Mouse (Mus musculus) hindbrain, embryonic 16.5 days (tissue): ENCODE data around the gene Tigd3. TPM values are rescaled to one million over a fixed set of nuclear protein-coding genes. Genes with fewer than 3 reads are reported as not detected.
A peak's percentile ranks its signal among the peaks of the same experiment; 100 is the strongest.

Experiments
- ATAC-seq: fragments of 200-750 bp; cut with Nextera tagmentation; 2 replicates; pipeline ENCODE4 v1.8.0; 2017; ENCODE audit warnings: moderate TSS enrichment, moderate library complexity
- H3K27ac ChIP-seq: fragments of 300-500 bp; sonication (generic); 2 replicates; pipeline ENCODE4 v1.5.1; 2014; ENCODE audit warnings: low read depth, mild to moderate bottlenecking, control low read depth, low read length, moderate library complexity
- H3K27me3 ChIP-seq: fragments of 300-500 bp; sonication (generic); replicated peaks from 2 replicates; pipeline ENCODE4 v1.6.1; 2014; ENCODE audit warnings: low read length; ENCODE audit not compliant: control insufficient read depth, insufficient read depth
- H3K36me3 ChIP-seq: fragments of 300-500 bp; sonication (generic); 2 replicates; pipeline ENCODE4 v1.6.1; 2014; ENCODE audit warnings: mild to moderate bottlenecking, low read length, moderate library complexity, mixed read lengths; ENCODE audit not compliant: control insufficient read depth, insufficient read depth
- H3K4me1 ChIP-seq: fragments of 300-500 bp; sonication (generic); 2 replicates; pipeline ENCODE4 v1.6.1; 2014; ENCODE audit warnings: low read depth, low read length; ENCODE audit not compliant: control insufficient read depth, insufficient read depth
- H3K4me2 ChIP-seq: fragments of 300-500 bp; sonication (generic); 2 replicates; pipeline ENCODE4 v1.6.1; 2014; ENCODE audit warnings: mild to moderate bottlenecking, low read length, control low read depth, moderate library complexity
- H3K4me3 ChIP-seq: fragments of 300-500 bp; sonication (generic); 2 replicates; pipeline ENCODE4 v1.5.1; 2014; ENCODE audit warnings: mild to moderate bottlenecking, low read length, control low read depth, moderate library complexity
- H3K9ac ChIP-seq: fragments of 300-500 bp; sonication (generic); 2 replicates; pipeline ENCODE4 v1.6.1; 2014; ENCODE audit warnings: low read depth, mild to moderate bottlenecking, control low read depth, low read length, moderate library complexity
- H3K9me3 ChIP-seq: fragments of 300-500 bp; sonication (generic); 2 replicates; pipeline ENCODE4 v1.6.1; 2014; ENCODE audit warnings: mild to moderate bottlenecking, low read length, moderate library complexity; ENCODE audit not compliant: control insufficient read depth
- WGBS: fragments of 180-500 bp; shearing (Covaris S2); extraction: QIAGEN DNeasy Blood & Tissue Kit; methylation state at CpG from one replicate; pipeline ENCODE4 v1.1.7; 2014; 5-methylcytosine and 5-hydroxymethylcytosine counted together
- polyA plus RNA-seq: library from polyadenylated mRNA; unstranded; fragments of >200 nt; fragmentation: Nextera tagmentation; extraction: Ambion mirVana; gene quantifications from 2 replicates; pipeline ENCODE4 v1.2.1, GENCODE M21; 2015

The Tigd3 gene
- polyA plus RNA-seq, 1 experiment from 2014 or later = 10.0 TPM

GRCm38 (mm10) chr19:5910221-5910620 is 16.3 kb upstream of the Tigd3 start:
- WGBS = 37% methylated on average over 6 of the region's 6 CpGs
- Histone ChIP-seq H3K9me3 (no peaks in the 10 kb centered on the region), H3K4me1 (peaks cover 30% of the 10 kb centered on the region), H3K9ac (peak overlapping the region; percentile 52), H3K27me3 (no peaks in the 10 kb centered on the region), H3K27ac (peak overlapping the region; percentile 52), H3K4me3 (no peak overlapping the region; the same call in 1 of the 2 replicates), H3K4me2 (peak overlapping the region; percentile 87), H3K36me3 (peaks cover 12% of the 10 kb centered on the region)
- peak; percentile 12; the same call in 1 of the 2 replicates for ATAC-seq

- Histone ChIP-seq H3K4me3 (no peak overlapping the region), H3K9me3 (no peaks in the 10 kb centered on the region), H3K4me1 (peaks cover 21% of the 10 kb centered on the region), H3K36me3 (peaks cover 41% of the 10 kb centered on the region), H3K9ac (no peak overlapping the region), H3K27ac (no peak overlapping the region), H3K4me2 (no peak overlapping the region), H3K27me3 (no peaks in the 10 kb centered on the region)
- WGBS = 93% methylated on average over 3 of the region's 3 CpGs
- no peak for ATAC-seq
Measured at GRCm38 (mm10) chr19:5907275-5907674, 13.3 kb upstream of the Tigd3 start.

- Histone ChIP-seq H3K4me1 (peaks cover 20% of the 10 kb centered on the region), H3K36me3 (peaks cover 12% of the 10 kb centered on the region), H3K27me3 (no peaks in the 10 kb centered on the region), H3K4me2 (peak overlapping the region; percentile 68), H3K9ac (peak overlapping the region; percentile 88), H3K9me3 (no peaks in the 10 kb centered on the region), H3K27ac (peak overlapping the region; percentile 79), H3K4me3 (peak overlapping the region; percentile 61)
- 11% methylated on average over 20 of the region's 31 CpGs for WGBS
- peak; percentile 0; the same call in 1 of the 2 replicates for ATAC-seq
Measured at GRCm38 (mm10) chr19:5893282-5894001, 507 bp downstream of the Tigd3 start.

- Histone ChIP-seq H3K4me2 (peak overlapping the region; percentile 68), H3K4me3 (peak overlapping the region; percentile 61), H3K27ac (no peak overlapping the region), H3K4me1 (peaks cover 20% of the 10 kb centered on the region), H3K9me3 (no peaks in the 10 kb centered on the region), H3K27me3 (no peaks in the 10 kb centered on the region), H3K9ac (peak overlapping the region; percentile 88; the same call in 1 of the 2 replicates), H3K36me3 (peaks cover 8% of the 10 kb centered on the region)
- no peak for ATAC-seq
- whole genome bisulfite sequencing = 86% methylated on average over 13 of the region's 13 CpGs
Measured at GRCm38 (mm10) chr19:5892735-5893134, 1.2 kb downstream of the Tigd3 start.

GRCm38 (mm10) chr19:5892262-5892661 is 1.7 kb downstream of the Tigd3 start:
- Histone ChIP-seq H3K36me3 (peaks cover 8% of the 10 kb centered on the region), H3K9me3 (no peaks in the 10 kb centered on the region), H3K27me3 (no peaks in the 10 kb centered on the region), H3K4me1 (peaks cover 20% of the 10 kb centered on the region), H3K9ac (no peak overlapping the region), H3K27ac (no peak overlapping the region), H3K4me3 (no peak overlapping the region), H3K4me2 (no peak overlapping the region; the same call in 1 of the 2 replicates)
- ATAC-seq = no peak
- 93% methylated on average over 7 of the region's 7 CpGs for WGBS

GRCm38 (mm10) chr19:5891521-5892258 is 2.3 kb downstream of the Tigd3 start:
- no peak overlapping the region for H3K4me2 ChIP-seq
- H3K9me3 ChIP-seq = no peaks in the 10 kb centered on the region
- H3K36me3 ChIP-seq = peaks cover 6% of the 10 kb centered on the region
- H3K4me3 ChIP-seq = no peak overlapping the region
- H3K9ac ChIP-seq = no peak overlapping the region
- no peaks in the 10 kb centered on the region for H3K27me3 ChIP-seq
- no peak for ATAC-seq
- no peak overlapping the region for H3K27ac ChIP-seq
- WGBS = 92% methylated on average over 12 of the region's 12 CpGs
- peaks cover 20% of the 10 kb centered on the region for H3K4me1 ChIP-seq

- no peak overlapping the region for H3K4me2 ChIP-seq
- ATAC-seq = no peak
- no peaks in the 10 kb centered on the region for H3K36me3 ChIP-seq
- no peak overlapping the region for H3K4me3 ChIP-seq
- WGBS = 71% methylated on average over 4 of the region's 4 CpGs
- no peak overlapping the region for H3K9ac ChIP-seq
- H3K27me3 ChIP-seq = no peaks in the 10 kb centered on the region
- H3K9me3 ChIP-seq = no peaks in the 10 kb centered on the region
- peaks cover 20% of the 10 kb centered on the region for H3K4me1 ChIP-seq
- no peak overlapping the region for H3K27ac ChIP-seq
Measured at GRCm38 (mm10) chr19:5889211-5889610, 4.7 kb downstream of the Tigd3 start.

GRCm38 (mm10) chr19:5887234-5887815 is 6.6 kb downstream of the Tigd3 start:
- Histone ChIP-seq H3K4me1 (peaks cover 9% of the 10 kb centered on the region), H3K4me3 (no peak overlapping the region), H3K4me2 (no peak overlapping the region), H3K36me3 (no peaks in the 10 kb centered on the region), H3K27me3 (no peaks in the 10 kb centered on the region), H3K27ac (no peak overlapping the region), H3K9me3 (no peaks in the 10 kb centered on the region), H3K9ac (no peak overlapping the region)
- WGBS = 91% methylated on average over 3 of the region's 3 CpGs
- no peak for ATAC-seq

GRCm38 (mm10) chr19:5885838-5886237 is 8.1 kb downstream of the Tigd3 start:
- no peaks in the 10 kb centered on the region for H3K36me3 ChIP-seq
- H3K9ac ChIP-seq = no peak overlapping the region
- ATAC-seq = no peak
- H3K4me3 ChIP-seq = no peak overlapping the region
- no peaks in the 10 kb centered on the region for H3K4me1 ChIP-seq
- H3K4me2 ChIP-seq = no peak overlapping the region
- no peak overlapping the region for H3K27ac ChIP-seq
- H3K27me3 ChIP-seq = no peaks in the 10 kb centered on the region
- H3K9me3 ChIP-seq = no peaks in the 10 kb centered on the region
- WGBS = 62% methylated on average over 4 of the region's 4 CpGs
